In genomic region chr1:177616335-177617239, GRCm38 (mm10) we compare ENCODE assay signal across 32 mouse cellular contexts.
A peak's percentile ranks its signal among the peaks of the same experiment; 100 is the strongest.
DNase-seq lines count a peak whose midpoint lies in the region; ATAC-seq and TF ChIP-seq lines count a peak whose summit lies in the region.
"Had no signal": no experiment of that assay in that cellular context is flagged by ENCODE, and none has a peak within 500 bp of the region (broad histone marks: within the 10 kb centered on the region; RNA-seq: fewer than 3 reads in every experiment).

No protein-coding gene starts in this region.

- 44% methylated on average over 24 of the region's 24 CpGs for WGBS in liver, embryonic 15.5 days (ENCODE audit: insufficient replicate concordance)
- 84% methylated on average over 24 of the region's 24 CpGs for WGBS in intestine, embryonic 15.5 days
- WGBS in stomach, postnatal 0 days, result 83% methylated on average over 24 of the region's 24 CpGs

- H3K27ac ChIP-seq in CH12.LX (ENCODE audit: insufficient read depth, low read depth), result no peak overlapping the region
- no peak overlapping the region for H3K27ac ChIP-seq in liver, embryonic 15.5 days (replicated peaks)
- H3K27ac ChIP-seq in intestine, embryonic 15.5 days, result no peak overlapping the region
- H3K27ac ChIP-seq in stomach, postnatal 0 days (replicated peaks), result no peak overlapping the region
- H3K27ac ChIP-seq: embryonic facial prominence, embryonic 13.5 days; forebrain, embryonic 12.5 days; heart, adult 2 months; heart, embryonic 15.5 days; kidney, postnatal 0 days; neural tube, embryonic 13.5 days had no signal

- TF ChIP-seq CTCF in CH12.LX (conservative IDR thresholded peaks at IDR 0.05 in 1 of 2, IDR thresholded peaks at IDR 0.05 in 1 of 2; ENCODE audit: low read depth in 2 of 2, low read length in 2 of 2), result no peak
- no peak for TF ChIP-seq CTCF in stomach, postnatal 0 days (IDR thresholded peaks at IDR 0.05; ENCODE audit: low read depth)

- H3K4me3 ChIP-seq in CH12.LX (replicated peaks in 1 of 3; ENCODE audit: low read depth in 2 of 3, low read length in 2 of 3, poor library complexity in 1 of 3), result no peak overlapping the region
- no peak overlapping the region for H3K4me3 ChIP-seq in liver, embryonic 15.5 days (replicated peaks)
- H3K4me3 ChIP-seq in intestine, embryonic 15.5 days (replicated peaks), result no peak overlapping the region
- H3K4me3 ChIP-seq in stomach, postnatal 0 days (ENCODE audit: low read depth, low read length), result no peak overlapping the region
- H3K4me3 ChIP-seq: embryonic facial prominence, embryonic 13.5 days; erythroblast, embryonic 14.5 days; forebrain, embryonic 12.5 days; heart, adult 2 months; heart, embryonic 15.5 days; megakaryocyte, embryonic 14.5 days; myocyte; neural tube, embryonic 13.5 days had no signal

- dilution Hi-C loops in CH12.LX (cut with MboI; ENCODE audit: extremely low pct_ligation_motif_present, extremely low pct_unique_long_range_greater_than_20kb, low sequenced_read_pairs), result no loop called here

- no peaks in the 10 kb centered on the region for H3K36me3 ChIP-seq in CH12.LX (replicated peaks in 1 of 2; ENCODE audit: control insufficient read depth in 1 of 2, insufficient read depth in 1 of 2, low read length in 1 of 2)
- no peaks in the 10 kb centered on the region for H3K36me3 ChIP-seq in liver, embryonic 15.5 days (replicated peaks)
- no peaks in the 10 kb centered on the region for H3K36me3 ChIP-seq in intestine, embryonic 15.5 days
- no peaks in the 10 kb centered on the region for H3K36me3 ChIP-seq in stomach, postnatal 0 days (ENCODE audit: control insufficient read depth, insufficient read depth, low read length)
- H3K36me3 ChIP-seq: embryonic facial prominence, embryonic 13.5 days; forebrain, embryonic 12.5 days; heart, embryonic 15.5 days; neural tube, embryonic 13.5 days had no signal

- no peaks in the 10 kb centered on the region for H3K79me2 ChIP-seq in CH12.LX (replicated peaks; ENCODE audit: control insufficient read depth, extremely low read depth, insufficient read depth, poor library complexity, severe bottlenecking)

- no peaks in the 10 kb centered on the region for H3K4me1 ChIP-seq in CH12.LX (ENCODE audit: control insufficient read depth in 1 of 2, insufficient read depth in 2 of 2)
- no peaks in the 10 kb centered on the region; the same call in 1 of the 2 replicates for H3K4me1 ChIP-seq in liver, embryonic 15.5 days (replicated peaks)
- no peaks in the 10 kb centered on the region for H3K4me1 ChIP-seq in intestine, embryonic 15.5 days (replicated peaks)
- no peaks in the 10 kb centered on the region for H3K4me1 ChIP-seq in stomach, postnatal 0 days (replicated peaks; ENCODE audit: control insufficient read depth, insufficient read depth)
- H3K4me1 ChIP-seq: megakaryocyte, embryonic 14.5 days; neural tube, embryonic 13.5 days had no signal

- in situ Hi-C loops in CH12.LX (cut with MboI; ENCODE audit: low pct_ligation_motif_present, low pct_unique_long_range_greater_than_20kb, low sequenced_read_pairs), result no loop called here

- H3K4me2 ChIP-seq in CH12.LX (ENCODE audit: insufficient read depth, low read depth, poor library complexity, severe bottlenecking), result peak overlapping the region; percentile 65
- H3K4me2 ChIP-seq in liver, embryonic 15.5 days, result no peak overlapping the region
- H3K4me2 ChIP-seq in intestine, embryonic 15.5 days (replicated peaks), result no peak overlapping the region
- no peak overlapping the region for H3K4me2 ChIP-seq in stomach, postnatal 0 days (replicated peaks; ENCODE audit: low read depth)
- H3K4me2 ChIP-seq: embryonic facial prominence, embryonic 13.5 days; forebrain, embryonic 12.5 days; heart, embryonic 15.5 days; neural tube, embryonic 13.5 days had no signal

- no peak overlapping the region for H3K9ac ChIP-seq in CH12.LX (ENCODE audit: insufficient read depth, low read depth)
- H3K9ac ChIP-seq in liver, embryonic 15.5 days, result no peak overlapping the region
- no peak overlapping the region for H3K9ac ChIP-seq in intestine, embryonic 15.5 days
- no peak overlapping the region for H3K9ac ChIP-seq in stomach, postnatal 0 days (ENCODE audit: low read length)
- H3K9ac ChIP-seq: embryonic facial prominence, embryonic 13.5 days; forebrain, embryonic 12.5 days; heart, embryonic 15.5 days; neural tube, embryonic 13.5 days had no signal

- peak; percentile 42 for DNase-seq in heart, adult 11 months
- no peak for DNase-seq in heart, adult 9 months (ENCODE audit: low spot score in 2 of 2)
- DNase-seq in CH12.LX (ENCODE audit: extremely low read depth) (no peak), ZHBTc4 (ENCODE audit: low read depth, low spot score) (peak; percentile 56)
- DNase-seq in kidney, adult 18-20 months, result no peak
- DNase-seq in stomach, postnatal 0 days (ENCODE audit: low spot score), result no peak
- DNase-seq: adrenal gland, postnatal 10 days; cerebellum, adult 2 months; cerebellum, postnatal 36 days; embryo, embryonic 11 days; gastrocnemius, postnatal 25 days; heart, adult 2 months; heart, postnatal 4 days; kidney, adult 2 months; layer of hippocampus, postnatal 36 days; lung, adult 18-20 months; lung, postnatal 14 days; right cerebral cortex, adult 18-20 months; right cerebral cortex, postnatal 4 days; thymus, adult 2 months; thymus, postnatal 4 days had no signal

- no peaks in the 10 kb centered on the region for H3K9me3 ChIP-seq in CH12.LX (replicated peaks; ENCODE audit: low read length)
- H3K9me3 ChIP-seq in liver, embryonic 15.5 days (replicated peaks), result no peaks in the 10 kb centered on the region
- H3K9me3 ChIP-seq in intestine, embryonic 15.5 days, result no peaks in the 10 kb centered on the region
- no peaks in the 10 kb centered on the region for H3K9me3 ChIP-seq in stomach, postnatal 0 days (ENCODE audit: control insufficient read depth, low read length)
- H3K9me3 ChIP-seq: embryonic facial prominence, embryonic 13.5 days; forebrain, embryonic 12.5 days; heart, embryonic 15.5 days; neural tube, embryonic 13.5 days had no signal

- no peaks in the 10 kb centered on the region for H3K27me3 ChIP-seq in CH12.LX (replicated peaks)
- H3K27me3 ChIP-seq in liver, embryonic 15.5 days, result no peaks in the 10 kb centered on the region
- H3K27me3 ChIP-seq in intestine, embryonic 15.5 days (replicated peaks), result no peaks in the 10 kb centered on the region
- no peaks in the 10 kb centered on the region for H3K27me3 ChIP-seq in stomach, postnatal 0 days (ENCODE audit: control insufficient read depth, insufficient read depth, low read length)
- H3K27me3 ChIP-seq: embryonic facial prominence, embryonic 13.5 days; heart, embryonic 15.5 days; neural tube, embryonic 13.5 days had no signal

- no peak for TF ChIP-seq POLR2A in CH12.LX (IDR thresholded peaks at IDR 0.05; ENCODE audit: low read depth, low read length)

- peak; percentile 74 for ATAC-seq in liver, embryonic 15.5 days (ENCODE audit: insufficient read depth)
- no peak for ATAC-seq in intestine, embryonic 15.5 days
- no peak for ATAC-seq in stomach, postnatal 0 days (ENCODE audit: low FRiP score, low TSS enrichment)
- ATAC-seq: midbrain, embryonic 16.5 days had no signal

- TF ChIP-seq EP300 in CH12.LX (IDR thresholded peaks at IDR 0.05; ENCODE audit: low read length), result no peak
- TF ChIP-seq EP300 in stomach, postnatal 0 days (optimal IDR thresholded peaks at IDR 0.05), result no peak

- no peak for TF ChIP-seq RAD21 in CH12.LX (IDR thresholded peaks at IDR 0.05; ENCODE audit: low read depth, low read length)

TF ChIP-seq in CH12.LX, 34 proteins besides CTCF, POLR2A, EP300 and RAD21:
- TF ChIP-seq CHD1 (IDR thresholded peaks at IDR 0.05; ENCODE audit: low read depth, low read length) (no peak), MAFK (IDR thresholded peaks at IDR 0.05; ENCODE audit: insufficient replicate concordance, low read length) (no peak), KAT2A (IDR thresholded peaks at IDR 0.05; ENCODE audit: insufficient replicate concordance, low read length) (no peak), SIN3A (IDR thresholded peaks at IDR 0.05; ENCODE audit: low read length) (no peak), POLR2AphosphoS2 (IDR thresholded peaks at IDR 0.05; ENCODE audit: low read depth, low read length) (no peak), MAX (IDR thresholded peaks at IDR 0.05; ENCODE audit: low read length) (no peak), MEF2A (IDR thresholded peaks at IDR 0.05; ENCODE audit: borderline replicate concordance, low read depth, low read length) (no peak), USF2 (conservative IDR thresholded peaks at IDR 0.05; ENCODE audit: low read depth, low read length) (no peak), IRF4 (IDR thresholded peaks at IDR 0.05; ENCODE audit: low read depth, low read length) (no peak), MXI1 (IDR thresholded peaks at IDR 0.05; ENCODE audit: low read depth, low read length) (no peak), RCOR1 (conservative IDR thresholded peaks at IDR 0.05; ENCODE audit: low read depth, low read length) (no peak), ZMIZ1 (IDR thresholded peaks at IDR 0.05; ENCODE audit: low read depth, low read length) (no peak), NRF1 (IDR thresholded peaks at IDR 0.05; ENCODE audit: low read depth, low read length) (no peak), SMC3 (IDR thresholded peaks at IDR 0.05; ENCODE audit: low read depth, low read length) (no peak), PAX5 (IDR thresholded peaks at IDR 0.05; ENCODE audit: low read length) (no peak)

Comparison
In these comparisons a context has a peak if more than half of its experiments do, and no peak if none do; other contexts are left out.
1. DNase-seq: peak in heart, adult 11 months (single experiment) and ZHBTc4 (single experiment); none in heart, adult 9 months (0 of 2), CH12.LX (single experiment), kidney, adult 18-20 months (single experiment) and stomach, postnatal 0 days (single experiment).